Mouse (Mus musculus) layer of hippocampus, postnatal 25 days (tissue): Measurements from ENCODE around the gene Glra1. TPM values are rescaled to one million over a fixed set of nuclear protein-coding genes. Genes with fewer than 3 reads are reported as not detected.
"Not testable (repeated sequence)": the region's sequence is repeated elsewhere in the genome, so short reads cannot be mapped to it uniquely, and the experiment has no call there.

Source experiments
- DNase-seq, 2 experiments: peaks; one replicate each; pipeline ENCODE4 v3.0.0; 2022; ENCODE audit warnings: mixed read lengths in 2 of 2, low spot score in 1 of 2; ENCODE audit errors: extremely low spot score in 1 of 2
- total RNA-seq, 2 experiments: library from RNA; stranded (reverse); gene quantifications; 2 replicates each; pipeline ENCODE4 v1.2.3; 2021

Gene Glra1
- total RNA-seq: under 1 TPM; 0.16 to 0.34 TPM

- peak; percentile 22 to 60 for DNase-seq
These were observed at the start of gene Glra1 for GRCm38 (mm10) chr11:55607808-55608523. Glra1 (minus strand) TSS chr11:55608198.

DNA sequence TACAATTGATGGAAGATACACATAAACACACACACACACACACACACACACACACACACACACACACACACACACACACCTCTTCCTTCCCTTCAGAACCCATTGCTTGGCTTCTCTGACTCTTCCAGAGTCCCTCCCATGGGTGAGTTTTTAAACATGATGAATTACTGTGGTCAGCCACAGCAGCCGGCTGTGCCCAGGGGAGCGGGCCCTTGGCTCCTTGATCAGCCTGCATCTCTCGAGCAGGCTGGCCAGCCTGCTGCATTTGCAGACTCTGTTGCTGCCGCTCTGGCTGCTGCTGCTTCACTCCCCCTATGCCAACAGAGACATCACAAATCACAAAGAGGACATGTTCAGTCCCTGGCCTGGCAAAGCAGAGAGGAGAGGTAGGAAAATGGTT lies 29.0 kb upstream of the Glra1 start:
- no peak for DNase-seq

- peak in 1 of 2 experiments; percentile 3 for DNase-seq
These were observed 25.9 kb upstream of the Glra1 start for GRCm38 (mm10) chr11:55633901-55634300.

- DNase-seq: not testable (repeated sequence)
These were observed 6.6 kb upstream of the Glra1 start for GRCm38 (mm10) chr11:55614631-55615030.

DNA sequence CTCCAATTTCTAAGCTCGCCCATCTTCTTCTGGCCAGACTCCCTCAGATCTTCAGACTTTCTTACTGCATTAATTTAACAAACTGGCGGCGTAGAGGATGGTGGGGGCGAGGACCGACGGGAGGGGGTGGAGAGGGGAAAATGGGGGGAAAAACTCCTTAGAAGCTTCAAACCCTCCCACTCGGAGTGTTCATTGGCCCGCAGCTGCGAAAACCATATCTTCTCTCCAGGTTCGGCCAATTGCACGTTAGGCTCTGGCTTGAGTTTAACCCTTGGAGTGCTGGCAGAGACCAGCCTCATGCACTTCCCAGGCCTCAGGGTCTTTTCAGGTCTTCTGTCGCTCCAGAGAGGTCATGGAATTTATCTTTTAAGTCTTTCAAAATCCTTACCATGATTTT lies 524 bp upstream of the Glra1 start:
- no peak for DNase-seq

DNA sequence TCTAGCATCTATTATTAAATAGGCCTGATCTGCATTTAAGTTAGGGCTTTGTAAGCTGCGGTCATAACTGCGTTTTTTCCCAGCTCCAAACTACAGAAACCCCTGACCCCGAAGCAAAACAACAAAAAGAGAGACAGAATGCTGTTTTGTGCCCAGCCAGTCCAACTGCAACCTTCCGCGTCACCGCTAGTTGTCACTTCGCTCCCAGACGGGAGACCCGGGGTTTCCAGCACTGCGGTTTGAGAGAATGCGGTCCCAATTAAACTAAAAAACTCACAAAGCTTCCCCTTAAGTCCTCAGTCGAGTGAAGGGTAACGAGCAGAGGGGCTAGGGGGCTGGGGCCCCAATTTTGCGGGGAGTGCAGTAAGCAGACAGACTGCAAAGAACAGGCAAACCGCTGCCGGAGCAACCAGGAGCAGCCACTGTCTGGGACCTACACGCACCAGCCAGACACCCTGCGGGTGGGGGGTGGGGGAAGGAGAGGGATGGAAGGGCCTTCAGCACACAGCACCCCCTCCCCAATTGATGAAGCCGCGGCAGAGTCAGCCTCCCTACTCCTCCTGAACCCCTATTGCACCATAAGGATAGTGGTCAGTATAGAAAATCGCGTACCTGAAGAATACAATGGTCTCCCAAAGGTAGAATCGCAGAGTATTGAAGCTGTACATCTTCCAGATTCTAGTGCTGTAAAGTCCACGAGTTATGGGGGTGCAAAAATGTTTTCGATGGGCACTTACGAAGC lies 761 bp downstream of the Glra1 start:
- DNase-seq: peak; percentile 35 to 44

GRCm38 (mm10) chr11:55601447-55602065 lies 6.4 kb downstream of the Glra1 start:
- no peak for DNase-seq

DNA sequence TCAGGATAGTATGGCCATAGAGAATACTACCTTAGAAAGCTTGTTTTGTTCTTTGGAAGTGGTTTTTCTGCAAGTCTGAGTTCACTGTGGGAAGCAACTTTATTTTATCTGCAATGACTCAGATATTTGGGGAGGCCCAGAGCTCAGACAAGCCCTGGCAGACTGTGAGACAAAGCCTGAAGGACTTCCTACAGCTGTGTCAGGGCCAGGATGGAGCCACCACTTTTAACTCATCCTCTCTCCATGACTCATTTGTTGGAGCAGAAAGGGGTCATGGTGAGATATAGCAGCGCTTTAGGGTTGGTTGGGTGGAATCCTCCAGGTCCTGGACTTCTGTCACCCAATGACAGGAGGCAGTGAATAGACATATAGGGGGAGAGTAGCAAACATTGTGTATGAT lies 12.3 kb downstream of the Glra1 start:
- no peak for DNase-seq

DNA sequence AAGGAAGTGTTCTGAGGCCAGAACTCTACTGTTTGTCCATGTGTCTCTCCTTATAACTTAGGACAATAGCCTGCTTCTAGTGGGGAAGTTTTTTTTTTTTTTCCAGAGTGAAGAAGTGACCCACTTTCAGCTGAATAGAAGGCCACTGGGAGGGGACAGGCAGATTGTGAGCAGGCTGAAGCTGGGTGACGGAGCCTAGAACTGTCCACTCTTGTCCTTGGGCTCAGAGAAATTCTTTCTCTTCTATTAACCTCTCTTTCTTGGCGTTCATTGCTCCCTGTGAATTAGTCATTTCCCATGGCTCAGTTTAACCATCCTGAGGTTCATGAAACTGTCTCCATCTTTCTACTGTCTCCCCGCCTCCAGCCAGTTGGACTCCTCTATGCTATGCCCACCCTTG lies 13.6 kb downstream of the Glra1 start:
- no peak for DNase-seq

DNA sequence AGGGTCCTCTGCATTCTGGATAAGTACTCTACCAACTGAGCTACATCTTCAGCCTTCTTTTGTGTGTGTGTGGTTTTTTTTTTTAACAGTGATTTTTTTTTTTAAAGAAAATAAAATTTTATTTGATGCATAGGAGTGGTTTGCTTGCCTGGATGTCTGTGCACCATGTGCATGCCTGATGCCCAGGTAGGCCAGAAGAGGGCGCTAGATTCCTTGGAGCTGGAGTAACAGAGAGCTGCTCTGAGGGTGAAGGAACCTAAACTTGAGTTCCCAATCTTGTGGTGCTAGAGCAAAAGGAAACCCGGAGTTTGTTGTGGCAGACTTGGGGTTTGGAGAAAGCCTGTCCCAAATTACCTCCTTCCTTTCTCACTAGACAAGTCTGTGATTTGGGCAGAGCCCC lies 16.8 kb downstream of the Glra1 start:
- DNase-seq: no peak

- no peak for DNase-seq
These were observed 18.4 kb downstream of the Glra1 start for GRCm38 (mm10) chr11:55589376-55590167.

DNA sequence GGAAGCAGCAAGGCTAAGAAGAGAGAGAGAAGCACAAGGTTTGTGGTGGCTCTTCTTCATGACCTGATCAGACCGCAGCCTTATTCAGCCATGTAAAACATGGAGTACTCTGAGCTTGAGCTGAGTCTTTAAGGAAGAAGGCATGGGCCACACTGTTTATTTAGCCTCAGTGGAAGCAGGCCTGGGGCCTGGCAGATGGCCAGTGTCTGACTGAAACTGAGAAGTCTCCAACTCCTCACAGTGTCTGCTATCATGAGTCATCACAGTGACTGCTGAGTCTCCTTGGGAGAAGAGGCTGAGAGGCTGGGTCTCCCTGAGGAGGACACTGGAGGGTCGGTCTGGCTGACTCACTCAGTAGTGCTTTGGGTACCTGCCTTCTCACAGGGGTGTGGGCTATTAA lies 33.6 kb downstream of the Glra1 start:
- no peak for DNase-seq

DNA sequence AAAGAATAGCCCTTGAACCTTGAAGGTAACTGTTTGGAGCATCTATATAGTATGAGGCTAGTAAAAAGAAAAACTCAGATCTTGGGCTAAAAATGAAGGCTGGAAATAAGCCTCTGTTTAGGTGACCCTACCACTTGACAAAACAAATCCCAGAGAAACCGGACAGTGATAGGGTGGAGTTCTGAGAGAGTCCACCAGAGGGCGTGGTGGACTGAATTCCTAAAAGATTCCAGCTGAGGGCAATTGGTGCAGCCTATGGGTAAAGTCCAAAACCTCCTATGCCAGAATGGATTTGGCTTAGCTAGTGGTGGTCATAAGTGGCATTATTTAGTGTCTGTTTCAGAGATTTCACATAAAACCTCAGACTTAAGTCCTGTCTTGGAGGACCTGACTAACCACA lies 36.9 kb downstream of the Glra1 start:
- peak in 1 of 2 experiments; percentile 66 for DNase-seq

DNA sequence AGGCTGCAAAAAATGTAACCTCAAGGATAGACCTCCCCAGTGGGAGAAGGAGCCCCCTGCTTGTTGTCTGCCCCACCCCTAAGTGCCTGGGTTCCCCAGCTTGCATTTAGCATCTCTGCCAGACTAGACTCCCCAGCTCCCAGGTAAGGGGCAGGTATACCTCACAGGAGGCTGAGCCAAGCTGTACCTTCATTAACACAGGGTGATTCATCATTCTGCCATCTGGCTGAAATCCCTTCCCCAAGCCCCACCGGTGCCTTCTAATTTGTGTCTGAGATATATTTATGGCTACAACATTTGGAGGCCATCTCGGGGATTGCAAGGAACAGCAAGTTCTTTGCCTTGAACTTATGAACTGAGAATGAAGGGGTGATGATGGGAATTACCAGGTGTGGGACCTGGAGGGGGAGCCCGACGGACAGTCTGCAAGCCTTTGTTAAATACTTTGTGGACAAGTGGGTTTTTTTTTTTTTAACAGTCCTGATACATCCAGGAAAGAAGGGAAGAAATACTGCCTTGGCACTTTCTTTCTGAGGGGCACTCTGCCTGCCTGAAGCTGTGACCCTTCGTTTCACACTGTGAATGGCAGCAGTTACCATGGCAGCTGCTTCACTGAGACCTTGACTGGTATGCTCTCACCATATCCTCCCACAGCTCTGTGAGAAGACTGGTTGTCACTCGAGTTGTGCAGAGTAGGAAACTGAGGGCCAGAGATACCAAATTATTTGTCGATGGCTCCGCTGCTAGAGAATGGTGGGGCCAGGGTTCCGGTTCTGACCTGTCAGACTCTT lies 41.5 kb downstream of the Glra1 start:
- no peak for DNase-seq

- DNase-seq: no peak
These were observed 62.3 kb downstream of the Glra1 start for GRCm38 (mm10) chr11:55545690-55546089.

DNA sequence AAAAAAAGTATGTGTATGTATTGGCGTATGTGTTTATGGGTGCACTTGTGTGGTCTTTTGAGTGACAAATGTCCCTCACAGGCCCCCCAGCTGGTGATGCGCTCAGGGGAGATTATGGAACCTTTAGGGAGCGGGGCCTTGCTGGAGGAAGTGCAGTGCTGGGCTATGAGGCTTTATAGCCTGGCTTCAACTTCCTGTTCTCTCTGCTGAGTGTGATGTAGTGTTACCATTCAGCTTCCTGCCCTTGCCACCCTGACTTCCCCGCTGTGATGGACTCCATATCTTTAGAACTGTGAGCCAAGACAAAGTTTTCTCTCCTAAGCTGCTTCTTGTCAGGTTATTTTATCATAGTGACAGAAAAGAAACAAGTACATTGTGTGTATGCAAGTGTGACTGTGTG lies 65.3 kb downstream of the Glra1 start:
- no peak for DNase-seq

DNA sequence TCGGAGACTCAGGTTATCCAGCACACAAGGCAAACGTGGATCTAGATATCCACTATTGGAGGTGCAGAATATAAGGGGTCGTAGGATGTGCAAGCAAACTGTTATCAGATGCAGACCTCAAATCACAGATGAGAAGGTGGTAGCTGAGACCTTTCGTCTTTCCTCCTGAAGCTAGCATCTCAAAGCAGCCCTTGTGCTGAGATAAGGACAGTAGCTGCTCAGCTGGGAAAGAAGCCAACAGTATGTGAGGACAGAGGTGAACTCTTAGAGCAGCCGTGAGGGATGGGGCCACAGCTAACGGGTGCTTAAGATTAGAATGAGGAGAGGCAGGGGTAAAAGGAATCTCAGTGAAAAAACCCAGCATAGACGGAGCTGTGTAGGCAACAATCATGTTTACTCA lies 65.9 kb downstream of the Glra1 start:
- no peak for DNase-seq

- DNase-seq: no peak
These were observed 73.2 kb downstream of the Glra1 start for GRCm38 (mm10) chr11:55534766-55535165.

DNA sequence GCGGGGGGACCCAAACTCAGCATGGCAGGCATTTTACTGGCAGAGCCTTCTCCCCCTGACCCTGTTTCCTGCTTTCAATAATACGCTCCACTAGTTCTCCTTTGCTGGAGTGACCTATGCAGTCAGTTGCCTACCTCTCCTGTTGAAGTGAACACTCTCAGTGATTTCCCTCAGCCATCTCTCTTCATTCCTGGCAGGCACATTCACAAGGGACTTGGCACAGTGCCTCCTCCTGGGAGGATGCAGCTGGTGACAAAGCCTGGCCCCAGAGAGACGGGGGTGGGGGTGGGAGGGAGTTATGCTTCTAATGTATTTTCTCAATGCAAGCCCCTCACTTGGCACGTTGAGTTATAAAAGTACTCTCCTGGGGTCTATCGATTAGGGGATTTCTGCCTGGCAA lies 74.6 kb downstream of the Glra1 start:
- DNase-seq: peak; percentile 48 to 71

- DNase-seq: no peak
These were observed 77.3 kb downstream of the Glra1 start for GRCm38 (mm10) chr11:55530741-55531140.
